Mouse (Mus musculus) mammary gland, adult 2 months (tissue): ENCODE results near the gene Tas1r2. TPM values are rescaled to one million over a fixed set of nuclear protein-coding genes. Genes with fewer than 3 reads are reported as not detected.

Experiments used
- polyA plus RNA-seq: library from polyadenylated mRNA; depleted of rRNA; stranded (reverse); fragments of >200 nt; gene quantifications from 2 replicates; pipeline ENCODE4 v1.2.3, GENCODE M21; 2012; ENCODE audit warnings: low replicate concordance; rRNA removed

The Tas1r2 gene
- 0.09 TPM in 1 of 2 replicates, not detected in the other for polyA plus RNA-seq

GRCm38 (mm10) chr4:139653238-139653637, at the start of gene Tas1r2:
Tas1r2 (plus strand) TSS chr4:139653538.

GRCm38 (mm10) chr4:139622373-139623282, 30.7 kb upstream of the Tas1r2 start, which contains the start of gene Aldh4a1:
Aldh4a1 (plus strand) TSS chr4:139622866.

Other genes with a start within 250 kb of the Tas1r2 start
- gene Iffo2, start 123.0 kb upstream of the Tas1r2 start, polyA plus RNA-seq = 9.3 and 9.7 TPM in 2 replicates
- gene Gm21969, start 50.4 kb upstream of the Tas1r2 start, polyA plus RNA-seq = not detected in 2 replicates
- gene Aldh4a1, start 30.7 kb upstream of the Tas1r2 start, polyA plus RNA-seq = 116 and 118 TPM in 2 replicates
- 0.04 and 0.30 TPM in 2 replicates for gene Pax7, start 180.0 kb downstream of the Tas1r2 start, polyA plus RNA-seq